Mouse (Mus musculus): Measurements from ENCODE around the gene Cacna2d2.

Cacna2d2 gene

GRCm38 (mm10) chr9:107463509-107463908 is 64.1 kb downstream of the Cacna2d2 start:
- peak; percentile 58 for DNase-seq

- DNase-seq = no peak
Observed at GRCm38 (mm10) chr9:107464130-107464529, 64.7 kb downstream of the Cacna2d2 start.

GRCm38 (mm10) chr9:107465657-107466056 is 66.2 kb downstream of the Cacna2d2 start:
- DNase-seq = no peak

DNA sequence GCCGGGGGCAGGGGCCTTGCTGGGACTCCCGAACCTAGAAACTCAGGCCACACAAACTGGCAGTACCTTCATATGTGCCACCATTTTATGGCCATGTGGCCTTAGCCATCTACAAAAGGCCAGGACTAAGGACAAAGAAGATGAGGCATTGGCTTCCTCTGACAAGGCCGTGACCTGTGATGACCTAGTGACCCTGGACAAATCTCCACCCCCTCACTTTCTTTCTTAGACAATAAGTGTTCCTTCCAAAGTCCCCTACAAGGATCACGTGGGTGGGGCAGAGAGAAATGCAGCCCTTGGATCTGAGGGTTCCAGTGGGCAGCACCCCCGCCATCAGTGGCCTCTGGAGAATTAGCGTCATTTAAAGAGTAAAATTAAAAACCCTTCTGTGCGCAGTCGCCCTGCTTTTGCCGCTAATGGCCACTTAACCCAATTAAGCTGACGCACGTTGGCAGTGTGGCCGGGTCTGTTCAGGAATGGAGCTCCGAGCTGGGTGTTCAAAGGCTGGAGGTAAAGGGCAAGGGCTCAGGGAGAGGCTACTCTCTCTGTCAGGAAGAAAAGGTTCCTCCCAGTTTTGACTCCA is 69.9 kb downstream of the Cacna2d2 start:
- no peak for DNase-seq

- no peak for DNase-seq
Observed at GRCm38 (mm10) chr9:107470427-107470826, 71.0 kb downstream of the Cacna2d2 start.

DNA sequence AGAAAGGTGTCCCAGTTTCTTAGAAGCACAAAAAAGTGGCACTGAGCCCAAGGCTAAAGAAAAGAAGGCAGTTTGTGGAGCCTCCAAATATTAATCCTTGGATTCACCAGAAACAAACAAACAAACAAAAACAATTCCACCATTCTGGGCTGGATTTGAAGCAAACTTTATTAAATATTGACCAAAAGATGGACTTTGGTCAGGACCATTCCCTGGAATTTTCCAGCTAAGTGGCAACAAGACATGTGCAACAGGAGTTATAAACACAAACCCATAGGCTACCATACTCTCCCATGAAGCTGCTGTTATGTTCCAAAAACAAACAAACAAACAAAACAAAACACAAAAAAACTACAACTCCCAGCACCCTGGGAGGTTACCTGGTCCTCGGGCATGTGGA is 74.6 kb downstream of the Cacna2d2 start:
- DNase-seq = no peak

DNA sequence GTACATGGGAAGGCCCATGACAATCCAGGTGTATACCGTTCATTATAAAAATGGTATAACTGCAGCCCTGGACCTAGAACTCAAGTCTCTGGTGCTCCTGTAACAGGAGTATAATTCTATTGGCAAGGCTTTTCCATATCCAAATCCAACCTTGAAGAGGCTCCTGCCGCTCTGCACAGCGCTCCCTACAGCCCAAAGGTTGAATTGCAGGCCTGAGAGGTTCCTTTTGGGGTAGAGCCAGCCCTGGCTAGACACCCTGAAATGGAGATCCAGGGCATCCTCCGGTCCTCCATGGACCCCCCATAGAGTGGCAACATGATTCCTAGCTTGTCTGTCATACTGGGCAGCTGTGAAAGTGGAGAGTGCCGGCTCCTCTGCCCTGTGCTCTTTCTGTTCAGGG is 79.6 kb downstream of the Cacna2d2 start:
- no peak for DNase-seq

- no peak for DNase-seq
Observed at GRCm38 (mm10) chr9:107479593-107479992, 80.2 kb downstream of the Cacna2d2 start.

DNA sequence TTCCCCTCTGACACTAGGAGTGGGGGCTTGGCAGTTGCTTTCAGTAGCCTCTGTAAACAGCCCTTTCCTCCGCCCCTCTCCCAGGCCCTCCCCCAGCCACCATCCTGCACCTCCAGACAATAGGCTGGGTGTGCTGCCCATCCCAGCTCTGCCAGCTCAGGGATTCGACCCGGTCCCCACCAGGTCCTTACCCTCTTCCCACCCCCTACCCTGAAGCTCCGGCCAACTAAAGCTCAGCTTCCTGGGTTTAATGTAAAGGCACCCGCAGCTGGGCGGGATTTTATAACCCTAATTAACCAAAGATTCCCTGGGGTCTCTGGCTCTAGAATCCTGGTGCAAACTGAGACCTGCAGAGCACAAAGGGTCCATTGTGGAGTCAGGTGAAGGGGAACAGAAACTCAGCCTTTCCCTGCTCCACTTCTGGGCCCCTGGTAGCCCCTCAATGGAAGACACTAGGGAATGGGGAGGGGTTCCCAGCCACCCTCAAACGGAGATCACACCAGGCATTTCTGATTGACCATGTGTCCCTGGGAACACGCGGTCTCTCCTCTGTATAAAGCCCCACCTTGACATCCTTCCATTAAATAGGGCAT is 81.2 kb downstream of the Cacna2d2 start:
- no peak for DNase-seq

- no peak for DNase-seq
Observed at GRCm38 (mm10) chr9:107481340-107481739, 81.9 kb downstream of the Cacna2d2 start.

GRCm38 (mm10) chr9:107482004-107482403 is 82.6 kb downstream of the Cacna2d2 start:
- DNase-seq = no peak

- DNase-seq = no peak
Observed at GRCm38 (mm10) chr9:107482770-107483169, 83.4 kb downstream of the Cacna2d2 start.

DNA sequence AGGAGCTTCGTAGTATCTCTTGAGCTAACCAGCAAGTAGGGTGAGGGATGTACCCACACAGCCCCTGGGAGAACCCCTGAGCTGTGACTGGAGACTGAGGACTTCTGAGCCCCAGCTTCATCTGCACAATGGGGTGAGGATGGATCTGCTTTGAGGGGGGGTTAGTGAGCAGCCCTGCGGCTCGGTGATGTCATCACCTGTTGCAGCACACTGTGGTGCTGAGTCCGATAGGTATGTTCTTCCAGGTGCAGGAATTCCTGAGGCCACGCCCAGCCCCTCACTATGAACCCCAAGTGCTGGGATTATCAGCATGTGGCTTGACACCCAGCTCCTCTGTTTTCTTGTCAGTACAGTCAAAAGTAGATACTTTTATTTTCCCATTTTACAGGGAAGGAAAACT is 84.3 kb downstream of the Cacna2d2 start:
- no peak for DNase-seq

DNA sequence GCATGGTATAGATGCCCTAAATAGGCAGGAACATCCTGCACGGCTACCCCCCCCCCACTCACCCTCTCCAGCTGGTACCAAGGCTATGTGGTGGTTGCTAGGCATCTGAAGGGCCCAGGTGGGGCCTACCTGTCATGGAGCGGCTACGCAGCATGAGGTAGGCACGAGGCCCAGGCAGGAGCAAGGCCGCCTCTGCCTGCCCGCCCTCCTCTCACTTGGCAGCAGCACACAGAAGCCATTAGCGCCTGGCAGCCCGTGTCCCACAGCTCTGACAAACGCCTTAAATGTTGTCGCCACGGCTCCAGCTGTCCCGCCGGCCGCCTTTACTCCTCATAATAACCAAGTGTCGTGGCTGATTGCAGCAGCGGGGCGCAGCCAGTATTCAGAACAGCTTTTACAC is 84.9 kb downstream of the Cacna2d2 start:
- DNase-seq = peak; percentile 51

GRCm38 (mm10) chr9:107484766-107485165 is 85.4 kb downstream of the Cacna2d2 start:
- no peak for DNase-seq

GRCm38 (mm10) chr9:107486086-107486485 is 86.7 kb downstream of the Cacna2d2 start:
- no peak for DNase-seq

GRCm38 (mm10) chr9:107486507-107487225 is 87.3 kb downstream of the Cacna2d2 start:
- no peak for DNase-seq

- DNase-seq = no peak
Observed at GRCm38 (mm10) chr9:107490146-107490545, 90.7 kb downstream of the Cacna2d2 start.

DNA sequence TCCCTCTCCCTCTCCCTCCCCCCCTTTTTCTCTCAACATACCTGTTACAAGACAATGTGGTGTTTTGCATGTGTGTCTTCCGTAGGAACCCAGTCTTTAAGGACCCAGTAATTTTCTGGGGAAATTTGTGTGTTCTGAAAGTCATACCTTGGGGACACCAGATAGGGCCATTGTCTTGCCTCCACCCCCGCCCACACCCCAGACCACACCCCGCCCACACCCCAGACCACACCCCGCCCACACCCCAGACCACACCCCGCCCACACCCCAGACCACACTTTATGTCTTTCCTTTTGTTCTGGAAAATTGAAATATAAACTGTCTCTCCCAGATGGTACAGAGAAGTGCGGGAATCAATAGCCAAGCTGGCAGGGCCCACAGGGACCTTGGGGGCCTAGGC is 91.2 kb downstream of the Cacna2d2 start:
- no peak for DNase-seq

DNA sequence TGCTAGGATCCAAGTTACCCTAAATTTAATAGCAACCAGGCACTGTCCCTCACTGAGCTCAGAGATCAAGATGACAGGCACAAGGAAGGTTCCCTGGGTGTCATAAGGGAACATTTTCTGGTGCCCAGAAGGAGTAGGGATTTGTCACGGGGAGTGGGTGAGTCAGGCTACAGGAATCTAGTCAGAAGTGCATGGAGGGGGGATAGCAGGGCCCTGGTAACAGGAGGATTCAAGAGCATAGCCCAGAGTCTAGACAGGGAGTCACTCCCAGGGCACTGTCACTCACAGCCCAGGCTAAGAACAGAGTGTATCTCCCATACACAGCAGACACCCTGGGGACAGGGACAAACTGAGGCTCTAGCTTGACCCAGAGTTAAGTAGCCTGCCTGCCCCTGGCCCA is 94.1 kb downstream of the Cacna2d2 start:
- no peak for DNase-seq

GRCm38 (mm10) chr9:107494238-107494637 is 94.8 kb downstream of the Cacna2d2 start:
- no peak for DNase-seq

GRCm38 (mm10) chr9:107496359-107496758 is 96.9 kb downstream of the Cacna2d2 start:
- no peak for DNase-seq

GRCm38 (mm10) chr9:107500708-107501286 is 101.4 kb downstream of the Cacna2d2 start:
- no peak for DNase-seq

Data from right cerebral cortex, postnatal 25 days (tissue).